Mouse (Mus musculus) cerebellum, adult 11 months (tissue): ENCODE measurements around the gene Ctsl.

Experiments used
- DNase-seq: peaks from one replicate; pipeline ENCODE4 v3.0.0; 2022

Ctsl gene

DNA sequence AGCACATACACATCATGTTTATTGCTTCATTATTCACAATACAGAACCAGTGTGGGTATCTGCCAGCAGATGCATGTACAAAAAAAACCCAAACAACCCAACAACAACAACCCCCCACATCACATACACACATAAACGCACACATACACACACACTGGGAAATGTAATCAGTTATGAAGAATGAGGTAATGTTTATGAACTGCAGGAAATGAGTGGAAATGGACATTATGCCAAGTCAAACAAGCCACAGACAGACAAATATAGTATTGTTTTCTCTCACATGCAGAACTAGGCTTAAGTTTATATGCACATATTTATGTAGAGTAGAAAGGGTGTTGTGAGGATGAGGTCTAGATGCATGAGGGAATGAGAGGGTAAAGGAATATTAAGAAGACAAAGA, 59.4 kb downstream of the Ctsl start:
- DNase-seq = no peak

GRCm38 (mm10) chr13:64310585-64310984, 60.1 kb downstream of the Ctsl start:
- DNase-seq = no peak

DNA sequence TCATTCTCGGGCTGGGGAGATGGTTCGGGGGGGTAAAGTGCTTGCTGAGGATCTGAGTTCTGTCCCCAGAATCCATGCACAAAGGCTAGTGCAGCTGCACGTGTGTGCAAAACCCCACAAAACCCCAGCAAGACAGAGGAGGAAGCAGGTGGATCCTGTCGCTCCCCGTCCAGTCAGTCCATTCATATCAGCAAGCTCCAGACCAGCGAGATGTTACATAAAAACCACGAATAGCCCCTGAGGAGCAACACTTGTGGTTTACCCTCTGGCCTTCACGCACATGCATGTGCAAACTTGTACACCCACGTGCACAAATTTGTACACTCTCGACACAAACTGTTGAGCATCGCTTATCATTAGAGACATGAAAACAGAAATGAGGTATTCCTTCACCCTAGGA, 60.8 kb downstream of the Ctsl start:
- no peak for DNase-seq
